In genomic region chr8:121841242-121841641, GRCm38 (mm10) we compare ENCODE assay signal across 8 mouse cellular contexts. TPM values are rescaled to one million over a fixed set of nuclear protein-coding genes. Genes with fewer than 3 reads are reported as not detected.
A peak's percentile ranks its signal among the peaks of the same experiment; 100 is the strongest.
DNase-seq lines count a peak whose midpoint lies in the region; ATAC-seq and TF ChIP-seq lines count a peak whose summit lies in the region.

No protein-coding gene starts in this region.

- H3K27ac ChIP-seq in bone marrow, adult 2 months (ENCODE audit: control insufficient read depth, insufficient read depth, low read depth, low read length, poor library complexity): no peak overlapping the region
- no peak overlapping the region for H3K27ac ChIP-seq in forebrain, embryonic 11.5 days (ENCODE audit: low read depth, low read length)

- H3K4me3 ChIP-seq in bone marrow, adult 2 months (replicated peaks; ENCODE audit: control insufficient read depth, low read depth, low read length): no peak overlapping the region
- no peak overlapping the region for H3K4me3 ChIP-seq in forebrain, embryonic 11.5 days (ENCODE audit: low read depth, low read length)

- TF ChIP-seq CTCF in bone marrow, adult 2 months (IDR thresholded peaks at IDR 0.05; ENCODE audit: control insufficient read depth, insufficient read depth, low read length): peak; percentile 63

- TF ChIP-seq POLR2A in bone marrow, adult 2 months (IDR thresholded peaks at IDR 0.05; ENCODE audit: borderline replicate concordance, control insufficient read depth, low read depth, low read length): no peak

- peak; percentile 70 to 86 for DNase-seq in adrenal gland, adult (ENCODE audit: inconsistent age in 2 of 2, low spot score in 1 of 2)
- DNase-seq in adrenal gland, postnatal 4 days (ENCODE audit: low spot score in 2 of 2): no peak
- peak; percentile 91 for DNase-seq in A20 (ENCODE audit: low read depth, low spot score)
- peak; percentile 80 for DNase-seq in forebrain, embryonic 11.5 days (ENCODE audit: low spot score)
- peak; percentile 48 to 80 for DNase-seq in layer of hippocampus, adult 18-20 months (ENCODE audit: low spot score in 2 of 2)
- DNase-seq in lung, postnatal 4 days: peak; percentile 39 to 62
- peak; percentile 54 for DNase-seq in splenic B cell, adult 2 months (ENCODE audit: low read depth, low spot score)

- H3K27me3 ChIP-seq in forebrain, embryonic 11.5 days (ENCODE audit: control insufficient read depth, insufficient read depth, low read length): no peaks in the 10 kb centered on the region
- no peaks in the 10 kb centered on the region for H3K27me3 ChIP-seq in splenic B cell, adult 2 months (ENCODE audit: control insufficient read depth, insufficient read depth, low read length, poor library complexity, severe bottlenecking)

- H3K9ac ChIP-seq in forebrain, embryonic 11.5 days (ENCODE audit: low read length): no peak overlapping the region

- H3K4me1 ChIP-seq in bone marrow, adult 2 months (ENCODE audit: control insufficient read depth, insufficient read depth, low read length): no peaks in the 10 kb centered on the region
- no peaks in the 10 kb centered on the region for H3K4me1 ChIP-seq in forebrain, embryonic 11.5 days (replicated peaks; ENCODE audit: control insufficient read depth, insufficient read depth, low read length)

- H3K36me3 ChIP-seq in forebrain, embryonic 11.5 days (ENCODE audit: control insufficient read depth, insufficient read depth, low read length): peaks cover 2% of the 10 kb centered on the region; the same call in 1 of the 2 replicates
- no peaks in the 10 kb centered on the region for H3K36me3 ChIP-seq in splenic B cell, adult 2 months (ENCODE audit: control insufficient read depth, insufficient read depth, low read length, poor library complexity, severe bottlenecking)

- no peak overlapping the region for H3K4me2 ChIP-seq in forebrain, embryonic 11.5 days (ENCODE audit: low read depth, low read length, severe bottlenecking)

- no peaks in the 10 kb centered on the region for H3K9me3 ChIP-seq in forebrain, embryonic 11.5 days (ENCODE audit: control insufficient read depth, low read length)

- no peak for ATAC-seq in forebrain, embryonic 11.5 days (replicated peaks; ENCODE audit: low FRiP score)

- WGBS in bone marrow, adult 2 months: 49% methylated on average over 8 of the region's 8 CpGs
- WGBS in forebrain, embryonic 11.5 days: 50% methylated on average over 8 of the region's 8 CpGs

RNA-seq across cellular contexts. Expression of gene Klhdc4, which starts 11.9 kb away (rescaled TPM):
- total RNA-seq in adrenal gland, postnatal 4 days (2021): 10 to 100 TPM; 29.9 TPM
- polyA plus RNA-seq in bone marrow, adult 2 months (2011; ENCODE audit: insufficient read depth, insufficient read length, low replicate concordance, missing spikeins): 49.4 and 56.2 TPM in 2 replicates
- 55.4 and 59.8 TPM in 2 replicates for polyA plus RNA-seq in forebrain, embryonic 11.5 days (2014; fragmentation: Nextera tagmentation; extraction: Ambion mirVana)
- total RNA-seq in layer of hippocampus, adult 18-20 months (2021): 10 to 100 TPM; 27.0 to 27.9 TPM

Comparison
In these comparisons a context has a peak if more than half of its experiments do, and no peak if none do; other contexts are left out.
1. DNase-seq: peak in adrenal gland, adult (2 of 2), A20 (single experiment), forebrain, embryonic 11.5 days (single experiment), layer of hippocampus, adult 18-20 months (2 of 2), lung, postnatal 4 days (2 of 2) and splenic B cell, adult 2 months (single experiment); none in adrenal gland, postnatal 4 days (0 of 2).